Mouse (Mus musculus): ENCODE data around the gene Lpp. TPM values are rescaled to one million over a fixed set of nuclear protein-coding genes. Genes with fewer than 3 reads are reported as not detected.

Gene Lpp
- polyA plus RNA-seq, 1 experiment = 6.2 TPM

DNA sequence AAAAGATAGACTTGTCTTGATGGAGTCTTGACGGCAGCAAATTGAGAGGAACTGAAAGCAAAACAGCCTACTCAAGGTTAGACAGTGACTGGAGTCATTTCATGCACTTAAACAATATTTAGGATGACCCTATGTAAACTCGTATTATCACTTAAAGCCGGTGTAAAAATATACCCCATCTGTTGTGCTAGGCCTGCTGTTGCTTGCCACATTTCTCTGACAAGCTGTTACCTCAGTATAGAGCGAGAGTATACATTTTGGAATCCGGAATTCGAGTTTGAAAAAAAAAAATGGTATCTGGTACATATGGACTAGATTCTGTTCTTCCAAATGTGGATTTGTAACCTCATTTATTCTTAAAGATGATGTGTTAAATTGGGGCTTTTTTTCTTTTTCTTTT lies 416.5 kb downstream of the Lpp start:
- no peak overlapping the region for H3K4me3 ChIP-seq (replicated peaks; ENCODE audit: control insufficient read depth, low read depth, low read length)
- no peak overlapping the region for H3K27ac ChIP-seq (ENCODE audit: control insufficient read depth, insufficient read depth, low read depth, low read length, poor library complexity)
- H3K4me1 ChIP-seq (ENCODE audit: control insufficient read depth, insufficient read depth, low read length) = no peaks in the 10 kb centered on the region
- WGBS = 76% methylated on average over 6 of the region's 6 CpGs
- TF ChIP-seq POLR2A (IDR thresholded peaks at IDR 0.05; ENCODE audit: borderline replicate concordance, control insufficient read depth, low read depth, low read length) = no peak
- TF ChIP-seq CTCF (IDR thresholded peaks at IDR 0.05; ENCODE audit: control insufficient read depth, insufficient read depth, low read length) = no peak

DNA sequence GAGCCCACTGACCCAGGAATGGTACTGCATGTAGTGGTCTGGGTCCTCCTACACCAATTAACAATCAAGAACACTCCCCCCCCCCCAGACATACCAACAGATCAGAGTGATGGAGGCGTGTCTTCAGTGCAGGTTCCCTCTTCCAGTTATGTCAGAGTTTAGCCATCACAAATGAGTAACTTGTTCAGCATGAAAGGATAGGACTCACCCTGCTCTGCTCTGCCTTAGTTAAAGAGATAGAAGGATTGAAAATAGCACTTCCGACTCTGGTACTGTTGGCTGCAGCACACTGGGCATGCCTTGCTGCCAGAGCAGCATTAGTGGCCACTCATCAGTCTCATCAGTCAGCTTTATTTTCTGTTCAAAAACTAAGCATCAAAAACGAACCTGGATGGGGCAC lies 423.3 kb downstream of the Lpp start:
- Histone ChIP-seq H3K4me1 (ENCODE audit: control insufficient read depth, insufficient read depth, low read length) (no peaks in the 10 kb centered on the region), H3K4me3 (replicated peaks; ENCODE audit: control insufficient read depth, low read depth, low read length) (no peak overlapping the region), H3K27ac (ENCODE audit: control insufficient read depth, insufficient read depth, low read depth, low read length, poor library complexity) (no peak overlapping the region)
- WGBS = 71% methylated on average over 3 of the region's 3 CpGs
- TF ChIP-seq CTCF (IDR thresholded peaks at IDR 0.05; ENCODE audit: control insufficient read depth, insufficient read depth, low read length) = no peak
- TF ChIP-seq POLR2A (IDR thresholded peaks at IDR 0.05; ENCODE audit: borderline replicate concordance, control insufficient read depth, low read depth, low read length) = no peak

- Histone ChIP-seq H3K4me3 (replicated peaks; ENCODE audit: control insufficient read depth, low read depth, low read length) (no peak overlapping the region), H3K4me1 (ENCODE audit: control insufficient read depth, insufficient read depth, low read length) (no peaks in the 10 kb centered on the region), H3K27ac (ENCODE audit: control insufficient read depth, insufficient read depth, low read depth, low read length, poor library complexity) (no peak overlapping the region)
- TF ChIP-seq POLR2A (IDR thresholded peaks at IDR 0.05; ENCODE audit: borderline replicate concordance, control insufficient read depth, low read depth, low read length) = no peak
- TF ChIP-seq CTCF (IDR thresholded peaks at IDR 0.05; ENCODE audit: control insufficient read depth, insufficient read depth, low read length) = no peak
- WGBS = 88% methylated on average over 3 of the region's 3 CpGs
These were observed 424.1 kb downstream of the Lpp start for GRCm38 (mm10) chr16:24817381-24817780.

DNA sequence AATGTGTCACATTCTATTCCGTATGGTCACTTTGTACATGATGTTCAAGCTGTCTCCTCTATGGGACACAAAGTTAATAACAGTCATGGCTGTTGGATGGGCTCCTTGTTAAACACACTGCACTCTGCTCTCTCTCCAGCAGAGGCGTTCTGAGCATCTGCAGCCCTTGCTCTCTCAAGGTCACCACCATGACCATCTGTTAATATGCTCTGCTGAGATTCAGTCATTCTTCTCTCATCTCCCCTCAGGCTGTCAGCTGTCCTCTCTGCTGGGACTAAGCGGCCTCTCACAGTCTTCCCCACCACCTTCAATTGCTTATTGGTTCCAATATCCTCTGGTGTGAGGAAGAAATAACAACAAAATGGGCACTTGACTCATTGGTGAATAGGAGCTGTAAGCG lies 425.8 kb downstream of the Lpp start:
- WGBS = 82% methylated on average over 4 of the region's 4 CpGs
- no peak overlapping the region for H3K4me3 ChIP-seq (replicated peaks; ENCODE audit: control insufficient read depth, low read depth, low read length)
- no peaks in the 10 kb centered on the region for H3K4me1 ChIP-seq (ENCODE audit: control insufficient read depth, insufficient read depth, low read length)
- TF ChIP-seq POLR2A (IDR thresholded peaks at IDR 0.05; ENCODE audit: borderline replicate concordance, control insufficient read depth, low read depth, low read length) (no peak), CTCF (IDR thresholded peaks at IDR 0.05; ENCODE audit: control insufficient read depth, insufficient read depth, low read length) (0 out of 2 replicates have a peak, but pooled peaks have one; percentile 10)
- H3K27ac ChIP-seq (ENCODE audit: control insufficient read depth, insufficient read depth, low read depth, low read length, poor library complexity) = no peak overlapping the region

DNA sequence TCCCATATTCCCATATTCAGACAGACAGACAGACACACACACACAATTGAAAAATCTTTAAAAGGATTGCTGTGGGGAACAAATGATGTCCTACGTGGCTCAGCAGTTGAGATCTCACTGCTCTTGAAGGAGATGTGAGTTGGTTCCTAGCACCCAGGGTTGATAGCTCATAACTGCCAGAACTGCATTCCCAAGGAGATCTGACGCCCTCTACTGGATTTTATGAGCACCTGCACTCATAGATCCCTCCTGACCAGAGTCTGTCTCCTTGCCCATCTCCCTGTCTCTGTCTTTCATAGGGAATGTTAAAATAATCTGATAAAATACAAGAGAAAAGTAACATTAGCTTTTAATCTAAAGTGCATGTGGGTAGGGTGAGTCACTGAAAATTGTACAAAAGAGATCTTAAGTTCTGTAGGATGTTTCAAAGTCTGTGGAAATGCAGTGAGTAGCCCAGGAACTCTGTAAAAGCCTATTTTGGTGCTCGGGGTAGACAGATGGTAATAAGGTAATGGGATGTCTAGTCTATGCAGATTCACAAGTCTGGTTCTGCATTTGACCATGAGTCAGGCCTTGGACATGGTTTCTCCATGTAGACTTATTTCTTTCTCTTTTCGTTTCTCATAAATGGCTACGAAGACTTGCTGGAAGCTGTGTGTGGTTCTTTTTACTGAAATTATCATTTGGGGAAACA lies 429.0 kb downstream of the Lpp start:
- no peak overlapping the region for H3K4me3 ChIP-seq (replicated peaks; ENCODE audit: control insufficient read depth, low read depth, low read length)
- TF ChIP-seq CTCF (IDR thresholded peaks at IDR 0.05; ENCODE audit: control insufficient read depth, insufficient read depth, low read length) (no peak), POLR2A (IDR thresholded peaks at IDR 0.05; ENCODE audit: borderline replicate concordance, control insufficient read depth, low read depth, low read length) (no peak)
- 83% methylated on average over 5 of the region's 5 CpGs for WGBS
- no peak overlapping the region for H3K27ac ChIP-seq (ENCODE audit: control insufficient read depth, insufficient read depth, low read depth, low read length, poor library complexity)
- no peaks in the 10 kb centered on the region; the same call in 1 of the 2 replicates for H3K4me1 ChIP-seq (ENCODE audit: control insufficient read depth, insufficient read depth, low read length)

- WGBS = 85% methylated on average over 1 of the region's 1 CpGs
- H3K4me3 ChIP-seq (replicated peaks; ENCODE audit: control insufficient read depth, low read depth, low read length) = no peak overlapping the region
These were observed 429.6 kb downstream of the Lpp start for GRCm38 (mm10) chr16:24822918-24823317.

DNA sequence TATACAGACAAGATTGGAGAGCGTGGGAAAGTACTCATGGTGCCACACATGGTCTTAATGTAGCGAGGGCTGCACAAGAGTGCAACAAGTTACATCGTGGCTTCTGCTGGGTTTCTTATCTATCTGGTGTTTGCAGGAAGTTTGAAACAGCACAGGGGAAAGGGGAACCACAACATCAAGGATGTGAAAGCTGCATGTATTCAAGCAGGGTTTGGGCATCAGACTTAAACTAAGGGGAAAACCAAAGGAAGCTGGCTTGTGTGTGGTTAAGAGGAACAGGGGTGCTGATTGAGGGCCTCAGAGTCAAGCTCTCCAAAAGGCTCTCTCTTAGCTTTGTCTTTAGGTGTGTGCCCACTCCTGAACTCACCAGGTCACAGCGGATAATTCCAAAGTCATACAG lies 433.1 kb downstream of the Lpp start:
- no peak for TF ChIP-seq POLR2A (IDR thresholded peaks at IDR 0.05; ENCODE audit: borderline replicate concordance, control insufficient read depth, low read depth, low read length)
- no peak for TF ChIP-seq CTCF (IDR thresholded peaks at IDR 0.05; ENCODE audit: control insufficient read depth, insufficient read depth, low read length)
- Histone ChIP-seq H3K4me3 (replicated peaks; ENCODE audit: control insufficient read depth, low read depth, low read length) (no peak overlapping the region), H3K4me1 (ENCODE audit: control insufficient read depth, insufficient read depth, low read length) (no peaks in the 10 kb centered on the region; the same call in 1 of the 2 replicates), H3K27ac (ENCODE audit: control insufficient read depth, insufficient read depth, low read depth, low read length, poor library complexity) (no peak overlapping the region)
- WGBS = 15% methylated on average over 4 of the region's 4 CpGs

More at GRCm38 (mm10) chr16:24822918-24823317, 429.6 kb downstream of the Lpp start:
- H3K27ac ChIP-seq (ENCODE audit: control insufficient read depth, insufficient read depth, low read depth, low read length, poor library complexity) = no peak overlapping the region
- no peak for TF ChIP-seq CTCF (IDR thresholded peaks at IDR 0.05; ENCODE audit: control insufficient read depth, insufficient read depth, low read length)
- no peak for TF ChIP-seq POLR2A (IDR thresholded peaks at IDR 0.05; ENCODE audit: borderline replicate concordance, control insufficient read depth, low read depth, low read length)
- H3K4me1 ChIP-seq (ENCODE audit: control insufficient read depth, insufficient read depth, low read length) = no peaks in the 10 kb centered on the region; the same call in 1 of the 2 replicates

GRCm38 (mm10) chr16:24828207-24828803 lies 435.0 kb downstream of the Lpp start:
- Histone ChIP-seq H3K27ac (ENCODE audit: control insufficient read depth, insufficient read depth, low read depth, low read length, poor library complexity) (no peak overlapping the region), H3K4me1 (ENCODE audit: control insufficient read depth, insufficient read depth, low read length) (no peaks in the 10 kb centered on the region; the same call in 1 of the 2 replicates), H3K4me3 (replicated peaks; ENCODE audit: control insufficient read depth, low read depth, low read length) (no peak overlapping the region)
- no peak for TF ChIP-seq CTCF (IDR thresholded peaks at IDR 0.05; ENCODE audit: control insufficient read depth, insufficient read depth, low read length)
- no peak for TF ChIP-seq POLR2A (IDR thresholded peaks at IDR 0.05; ENCODE audit: borderline replicate concordance, control insufficient read depth, low read depth, low read length)
- 64% methylated on average over 2 of the region's 2 CpGs for WGBS
